Comparison of ENCODE assay signal across 40 mouse cellular contexts in genomic region chr16:45454762-45455161, GRCm38 (mm10). TPM values are rescaled to one million over a fixed set of nuclear protein-coding genes. Genes with fewer than 3 reads are reported as not detected.
"Had no signal": no experiment of that assay in that cellular context is flagged by ENCODE, and none has a peak within 500 bp of the region (broad histone marks: within the 10 kb centered on the region; RNA-seq: fewer than 3 reads in every experiment).

No protein-coding gene starts in this region.

- H3K27ac ChIP-seq: heart, adult 2 months; heart, embryonic 10.5 days; heart, embryonic 13.5 days; heart, embryonic 15.5 days; hindbrain, embryonic 10.5 days; hindbrain, embryonic 12.5 days; hindbrain, embryonic 13.5 days; hindbrain, embryonic 14.5 days; hindbrain, embryonic 15.5 days; hindbrain, postnatal 0 days; kidney, embryonic 15.5 days; kidney, postnatal 0 days; layer of hippocampus, adult 2 months had no signal

- H3K4me2 ChIP-seq: heart, embryonic 11.5 days; heart, embryonic 12.5 days; heart, embryonic 13.5 days; heart, embryonic 15.5 days; hindbrain, embryonic 12.5 days; hindbrain, embryonic 13.5 days; hindbrain, embryonic 14.5 days; hindbrain, embryonic 15.5 days; kidney, embryonic 15.5 days had no signal

- H3K4me3 ChIP-seq: heart, adult 2 months; heart, embryonic 10.5 days; heart, embryonic 12.5 days; heart, embryonic 13.5 days; heart, embryonic 15.5 days; hindbrain, embryonic 10.5 days; hindbrain, embryonic 12.5 days; hindbrain, embryonic 13.5 days; hindbrain, embryonic 15.5 days; kidney, embryonic 15.5 days; layer of hippocampus, adult 2 months had no signal

- ATAC-seq: hindbrain, embryonic 16.5 days; hindbrain, postnatal 0 days; inflammation-experienced regulatory T-cells, adult 6 months had no signal

- H3K9ac ChIP-seq: heart, embryonic 12.5 days; heart, embryonic 13.5 days; heart, embryonic 15.5 days; hindbrain, embryonic 12.5 days; hindbrain, embryonic 13.5 days; hindbrain, embryonic 14.5 days; hindbrain, embryonic 15.5 days; kidney, embryonic 15.5 days had no signal

- H3K9me3 ChIP-seq: heart, embryonic 10.5 days; heart, embryonic 12.5 days; heart, embryonic 13.5 days; heart, embryonic 15.5 days; hindbrain, embryonic 10.5 days; hindbrain, embryonic 12.5 days; hindbrain, embryonic 13.5 days; hindbrain, embryonic 15.5 days; kidney, embryonic 15.5 days had no signal

- H3K27me3 ChIP-seq: heart, embryonic 12.5 days; heart, embryonic 13.5 days; heart, embryonic 15.5 days; hindbrain, embryonic 12.5 days; hindbrain, embryonic 13.5 days; hindbrain, embryonic 15.5 days; kidney, embryonic 15.5 days had no signal

- DNase-seq: heart, adult 2 months; heart, postnatal 10 days; heart, postnatal 14 days; heart, postnatal 36 days; heart, postnatal 4 days; kidney, adult 11 months; kidney, adult 18-20 months; kidney, adult 2 months; kidney, adult 8-10 months; kidney, adult 9 months; kidney, postnatal 10 days; kidney, postnatal 14 days; kidney, postnatal 25 days; kidney, postnatal 36 days; kidney, postnatal 4 days; layer of hippocampus, adult 9-11 months; layer of hippocampus, postnatal 36 days had no signal

- H3K36me3 ChIP-seq: heart, embryonic 10.5 days; heart, embryonic 12.5 days; heart, embryonic 13.5 days; heart, embryonic 15.5 days; hindbrain, embryonic 10.5 days; hindbrain, embryonic 12.5 days; hindbrain, embryonic 13.5 days; hindbrain, embryonic 15.5 days; kidney, embryonic 15.5 days had no signal

- H3K4me1 ChIP-seq: heart, embryonic 10.5 days; heart, embryonic 12.5 days; heart, embryonic 13.5 days; heart, embryonic 15.5 days; hindbrain, embryonic 10.5 days; hindbrain, embryonic 12.5 days; hindbrain, embryonic 13.5 days; hindbrain, embryonic 15.5 days; kidney, embryonic 15.5 days had no signal

RNA-seq across cellular contexts. Expression of gene Gm609, which starts 38.0 kb away (rescaled TPM):
- total RNA-seq: heart, adult 2 months; heart, adult 8-10 months; heart, postnatal 10 days; heart, postnatal 14 days; heart, postnatal 25 days; heart, postnatal 36 days; heart, postnatal 4 days; hematopoietic stem cell, adult 5-6 weeks; hindbrain, postnatal 0 days had no signal
- polyA plus RNA-seq: heart, adult 2 months; heart, embryonic 10.5 days; heart, embryonic 11.5 days; heart, embryonic 12.5 days; heart, embryonic 13.5 days; heart, embryonic 14.5 days; heart, embryonic 15.5 days; heart, embryonic 16.5 days; heart, postnatal 0 days; hindbrain, embryonic 10.5 days; hindbrain, embryonic 11.5 days; hindbrain, embryonic 12.5 days; hindbrain, embryonic 13.5 days; hindbrain, embryonic 14.5 days; hindbrain, embryonic 15.5 days; hindbrain, embryonic 16.5 days; hindbrain, postnatal 0 days; inflammation-experienced regulatory T-cells, adult 6 months; kidney, adult 2 months had no signal
